Mouse (Mus musculus) kidney, embryonic 14.5 days (tissue): ENCODE measurements around the gene Upk1a. TPM values are rescaled to one million over a fixed set of nuclear protein-coding genes. Genes with fewer than 3 reads are reported as not detected.

Source experiments
- ATAC-seq: fragments of 200-750 bp; cut with Nextera tagmentation; 2 replicates; pipeline ENCODE4 v1.8.0; 2017; ENCODE audit warnings: moderate number of reproducible peaks, mild to moderate bottlenecking, moderate TSS enrichment, moderate library complexity; ENCODE audit not compliant: low FRiP score, low TSS enrichment
- H3K27ac ChIP-seq: fragments of 300-500 bp; sonication (generic); 2 replicates; pipeline ENCODE4 v1.5.1; 2014; ENCODE audit warnings: low read depth, mild to moderate bottlenecking, low read length, moderate library complexity, mixed read lengths
- H3K27me3 ChIP-seq: fragments of 300-500 bp; sonication (generic); 2 replicates; pipeline ENCODE4 v1.6.1; 2014; ENCODE audit warnings: mild to moderate bottlenecking, low read length; ENCODE audit not compliant: control insufficient read depth, insufficient read depth
- H3K36me3 ChIP-seq: fragments of 300-500 bp; sonication (generic); 2 replicates; pipeline ENCODE4 v1.6.1; 2014; ENCODE audit warnings: low read length, mixed read lengths; ENCODE audit not compliant: control insufficient read depth, insufficient read depth
- H3K4me1 ChIP-seq: fragments of 300-500 bp; sonication (generic); 2 replicates; pipeline ENCODE4 v1.6.1; 2014; ENCODE audit warnings: low read length, mixed read lengths; ENCODE audit not compliant: control insufficient read depth, insufficient read depth
- H3K4me2 ChIP-seq: fragments of 300-500 bp; sonication (generic); replicated peaks from 2 replicates; pipeline ENCODE4 v1.6.1; 2014; ENCODE audit warnings: low read depth, mild to moderate bottlenecking, low read length
- H3K4me3 ChIP-seq: fragments of 300-500 bp; sonication (generic); 2 replicates; pipeline ENCODE4 v1.5.1; 2014; ENCODE audit warnings: mild to moderate bottlenecking, low read length
- H3K9ac ChIP-seq: fragments of 300-500 bp; sonication (generic); 2 replicates; pipeline ENCODE4 v1.6.1; 2014; ENCODE audit warnings: low read depth, mild to moderate bottlenecking, low read length, moderate library complexity
- H3K9me3 ChIP-seq: fragments of 300-500 bp; sonication (generic); 2 replicates; pipeline ENCODE4 v1.6.1; 2016; ENCODE audit warnings: low read length; ENCODE audit not compliant: control insufficient read depth
- WGBS: fragments of 180-500 bp; shearing (Covaris S2); extraction: QIAGEN DNeasy Blood & Tissue Kit; methylation state at CpG from one replicate; pipeline ENCODE4 v1.1.7; 2014; 5-methylcytosine and 5-hydroxymethylcytosine counted together
- polyA plus RNA-seq: library from polyadenylated mRNA; unstranded; fragments of >200 nt; fragmentation: Nextera tagmentation; extraction: Ambion mirVana; gene quantifications from 2 replicates; pipeline ENCODE4 v1.2.1, GENCODE M21; 2014

Upk1a gene
- polyA plus RNA-seq, 1 experiment from 2014 or later: 2.3 TPM

DNA sequence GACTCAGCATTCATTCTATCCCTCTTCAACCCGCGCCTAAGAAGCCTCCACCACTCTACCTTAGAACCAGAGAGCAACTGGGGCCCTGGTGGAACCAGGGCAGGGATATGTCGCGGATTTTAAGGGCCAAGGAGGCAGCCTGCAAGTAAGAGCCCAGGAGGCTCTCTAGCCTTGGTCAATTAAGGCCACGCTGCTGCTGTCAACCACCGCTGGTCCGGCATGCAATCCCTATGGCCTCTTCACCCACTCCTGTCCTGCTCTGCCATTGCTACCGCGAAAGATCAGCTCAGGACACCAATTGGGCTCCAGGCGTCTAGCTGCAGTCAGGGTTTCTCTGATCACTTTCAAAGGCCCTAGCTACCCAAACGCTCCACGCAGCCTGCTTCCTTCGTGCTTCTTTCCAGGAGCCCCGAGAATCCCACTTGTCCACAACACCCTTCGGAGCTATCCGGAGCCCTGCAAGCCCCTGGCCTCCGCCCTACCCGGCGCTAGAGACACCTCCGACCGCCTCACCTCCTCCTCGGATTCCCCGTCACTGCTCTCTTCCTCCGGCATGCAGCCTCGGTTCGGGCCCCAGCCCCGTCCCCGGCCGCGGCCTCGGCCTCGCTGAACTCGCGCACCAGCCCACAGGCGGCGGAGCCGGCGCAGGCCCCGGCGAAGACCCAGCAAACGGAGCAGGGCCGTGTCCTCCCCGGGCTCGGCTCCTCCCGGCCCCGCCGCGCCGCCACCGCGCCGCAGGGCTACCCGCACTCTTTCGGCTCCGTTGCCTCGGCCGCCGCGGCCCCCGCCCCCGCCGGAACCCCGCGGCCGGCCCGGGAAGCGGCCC is 24.6 kb downstream of the Upk1a start:
- Histone ChIP-seq H3K9me3 (no peaks in the 10 kb centered on the region), H3K36me3 (peaks cover 39% of the 10 kb centered on the region), H3K27me3 (no peaks in the 10 kb centered on the region), H3K4me2 (peak overlapping the region; percentile 74), H3K4me3 (peak overlapping the region; percentile 96), H3K9ac (peak overlapping the region; percentile 95), H3K27ac (peak overlapping the region; percentile 89), H3K4me1 (peaks cover 11% of the 10 kb centered on the region)
- under 1% methylated on average over 66 of the region's 67 CpGs for WGBS
- ATAC-seq: peak; percentile 38

DNA sequence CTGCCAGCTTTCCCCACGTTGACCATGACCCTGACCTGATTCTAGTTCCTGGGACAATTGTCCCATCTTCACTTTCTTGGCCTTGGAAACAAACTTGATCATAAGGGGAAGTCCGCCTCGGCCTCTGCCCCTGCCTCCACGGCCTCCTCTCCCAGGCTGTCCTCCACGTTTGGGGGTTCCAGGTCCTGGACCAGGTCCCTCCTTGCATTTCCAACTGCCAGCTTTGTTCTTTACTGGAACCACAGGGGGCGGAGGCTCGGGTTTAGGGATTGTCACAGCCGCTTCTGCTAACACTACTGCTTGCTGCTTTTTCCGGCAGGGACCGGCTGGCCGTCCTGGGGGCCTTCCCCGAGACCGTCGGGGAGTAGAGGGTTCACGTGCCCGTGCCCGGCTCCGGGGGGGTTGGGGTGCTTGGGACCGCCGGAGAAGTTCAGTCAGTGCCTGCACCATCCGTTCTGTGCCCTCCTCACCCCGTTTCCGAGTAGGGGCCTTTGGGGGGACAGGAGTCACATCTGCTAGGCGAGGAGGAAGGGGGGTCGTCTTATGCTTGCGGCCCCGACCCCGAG is 26.1 kb downstream of the Upk1a start:
- H3K36me3 ChIP-seq: peaks cover 54% of the 10 kb centered on the region
- 89% methylated on average over 26 of the region's 28 CpGs for WGBS
- H3K4me3 ChIP-seq: peak overlapping the region; percentile 96
- H3K9ac ChIP-seq: no peak overlapping the region
- H3K27ac ChIP-seq: no peak overlapping the region
- no peak overlapping the region for H3K4me2 ChIP-seq
- no peaks in the 10 kb centered on the region for H3K27me3 ChIP-seq
- no peaks in the 10 kb centered on the region for H3K9me3 ChIP-seq
- no peak for ATAC-seq
- H3K4me1 ChIP-seq: peaks cover 11% of the 10 kb centered on the region

DNA sequence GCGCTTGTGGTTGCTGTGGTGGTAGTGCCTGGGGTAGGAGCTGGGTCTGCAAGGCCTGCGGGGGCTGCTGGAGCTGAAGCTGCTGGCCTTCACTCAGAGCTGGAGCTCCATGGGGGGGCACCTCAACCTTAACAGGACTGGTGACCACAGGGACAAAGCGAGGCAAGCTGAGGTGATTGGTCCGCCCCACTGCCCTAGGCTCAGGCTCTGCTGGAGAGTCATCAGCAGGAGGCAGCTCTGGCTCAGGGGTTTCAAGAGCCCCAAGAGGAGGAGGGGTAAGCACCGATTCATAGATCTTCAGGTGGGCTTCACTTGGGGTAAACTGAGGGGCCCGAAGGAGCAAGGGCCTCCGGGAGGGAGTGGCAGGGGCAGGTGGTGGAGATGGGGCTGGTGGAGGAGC is 27.5 kb downstream of the Upk1a start:
- no peaks in the 10 kb centered on the region for H3K9me3 ChIP-seq
- no peak overlapping the region for H3K9ac ChIP-seq
- H3K4me2 ChIP-seq: no peak overlapping the region
- no peak overlapping the region for H3K27ac ChIP-seq
- 97% methylated on average over 7 of the region's 7 CpGs for WGBS
- H3K36me3 ChIP-seq: peaks cover 66% of the 10 kb centered on the region
- no peak for ATAC-seq
- no peaks in the 10 kb centered on the region for H3K27me3 ChIP-seq
- H3K4me3 ChIP-seq: no peak overlapping the region
- peaks cover 11% of the 10 kb centered on the region for H3K4me1 ChIP-seq

DNA sequence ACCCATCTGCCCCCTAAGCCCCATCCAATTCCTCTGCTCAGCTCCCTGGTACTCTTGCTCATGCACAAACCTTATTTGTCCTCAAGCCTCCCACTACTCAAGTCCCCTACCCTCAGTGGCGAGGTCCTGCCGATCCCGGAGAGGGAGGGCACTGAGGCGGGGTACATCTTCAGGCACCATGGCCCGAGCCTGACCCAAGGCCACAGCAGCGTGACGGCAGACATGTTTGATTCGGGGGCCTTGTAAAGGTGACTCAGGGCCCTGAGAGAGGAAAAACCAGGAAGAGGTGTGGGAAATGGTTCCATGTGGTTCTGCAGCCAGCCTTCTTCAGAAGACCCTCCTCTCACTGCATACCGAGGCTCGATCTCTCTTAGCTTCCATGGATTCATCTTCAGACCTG is 28.3 kb downstream of the Upk1a start:
- H3K27ac ChIP-seq: no peak overlapping the region
- no peak for ATAC-seq
- H3K36me3 ChIP-seq: peaks cover 75% of the 10 kb centered on the region
- no peaks in the 10 kb centered on the region for H3K9me3 ChIP-seq
- H3K4me1 ChIP-seq: peaks cover 8% of the 10 kb centered on the region
- H3K27me3 ChIP-seq: no peaks in the 10 kb centered on the region
- H3K4me2 ChIP-seq: no peak overlapping the region
- no peak overlapping the region for H3K9ac ChIP-seq
- no peak overlapping the region for H3K4me3 ChIP-seq
- WGBS: 93% methylated on average over 10 of the region's 10 CpGs

DNA sequence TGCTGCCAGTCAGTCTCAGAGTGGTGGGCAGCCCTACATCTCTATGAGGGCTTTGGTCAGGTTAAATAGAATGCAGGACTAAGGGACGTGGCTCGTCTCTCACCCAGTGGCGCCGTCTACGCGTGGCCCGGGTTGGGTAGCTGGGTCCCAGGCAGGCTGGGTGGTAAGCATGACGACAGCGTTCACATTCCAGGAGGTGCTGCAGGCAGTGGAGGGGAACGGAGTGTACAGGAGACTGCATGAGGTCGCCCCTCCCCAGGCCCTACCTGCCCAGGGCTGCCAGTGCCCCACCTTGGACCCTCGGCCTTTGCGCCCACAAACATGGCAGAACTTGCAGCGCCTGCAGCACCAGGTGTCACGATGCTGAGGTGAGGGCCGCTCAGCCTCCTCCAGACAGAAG is 31.1 kb downstream of the Upk1a start:
- Histone ChIP-seq H3K27ac (no peak overlapping the region), H3K27me3 (no peaks in the 10 kb centered on the region), H3K4me1 (no peaks in the 10 kb centered on the region), H3K4me2 (no peak overlapping the region), H3K9ac (no peak overlapping the region), H3K4me3 (no peak overlapping the region), H3K9me3 (no peaks in the 10 kb centered on the region), H3K36me3 (peaks cover 98% of the 10 kb centered on the region)
- no peak for ATAC-seq
- 92% methylated on average over 16 of the region's 16 CpGs for WGBS

DNA sequence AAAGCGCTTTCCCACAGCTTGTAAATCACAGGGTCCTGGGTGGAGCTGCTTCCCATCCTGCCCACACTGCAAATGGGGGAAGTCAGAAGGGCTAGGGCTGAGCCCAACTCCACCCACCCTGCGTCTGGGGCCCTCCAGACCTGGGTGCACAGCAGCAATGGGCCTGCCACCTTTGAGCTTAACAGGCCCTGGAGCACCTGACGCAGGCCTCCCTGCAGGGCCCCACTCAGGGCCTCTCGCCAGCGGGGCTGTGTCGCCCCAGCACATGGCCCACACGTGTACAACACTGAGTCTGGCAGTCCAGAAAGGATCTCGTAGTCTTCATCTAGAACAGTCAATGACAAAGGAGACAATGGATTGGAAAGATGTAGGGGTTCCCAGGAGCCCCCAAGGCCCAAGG is 32.7 kb downstream of the Upk1a start:
- Histone ChIP-seq H3K4me1 (no peaks in the 10 kb centered on the region), H3K9ac (no peak overlapping the region), H3K4me3 (no peak overlapping the region), H3K36me3 (peaks cover 98% of the 10 kb centered on the region), H3K27me3 (no peaks in the 10 kb centered on the region), H3K27ac (no peak overlapping the region), H3K9me3 (no peaks in the 10 kb centered on the region), H3K4me2 (no peak overlapping the region)
- WGBS: 97% methylated on average over 8 of the region's 8 CpGs
- no peak for ATAC-seq

DNA sequence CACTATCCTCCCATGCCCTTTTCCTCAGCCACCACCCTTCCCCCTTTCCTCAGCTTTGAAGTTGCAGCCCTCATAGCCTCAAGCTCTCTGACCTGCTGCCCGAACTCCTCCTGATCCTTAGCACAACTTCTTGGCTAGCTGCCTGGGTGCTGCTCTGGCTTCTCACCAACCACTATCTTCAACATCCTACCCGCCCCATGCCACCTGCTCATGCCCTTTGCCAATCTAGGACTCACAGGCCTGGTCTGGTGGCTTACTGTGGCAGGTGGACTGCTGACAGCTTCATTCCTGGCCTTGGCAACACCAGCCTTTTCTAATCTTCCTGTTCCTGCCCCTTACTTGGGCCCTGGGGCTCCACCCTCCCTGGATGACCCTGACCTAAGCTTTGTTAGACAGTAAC is 39.7 kb downstream of the Upk1a start:
- Histone ChIP-seq H3K4me1 (no peaks in the 10 kb centered on the region), H3K4me3 (no peak overlapping the region), H3K36me3 (peaks cover 100% of the 10 kb centered on the region), H3K9ac (no peak overlapping the region), H3K27ac (no peak overlapping the region), H3K27me3 (no peaks in the 10 kb centered on the region), H3K9me3 (no peaks in the 10 kb centered on the region), H3K4me2 (no peak overlapping the region)
- ATAC-seq: no peak
- WGBS: 81% methylated on average over 2 of the region's 2 CpGs

DNA sequence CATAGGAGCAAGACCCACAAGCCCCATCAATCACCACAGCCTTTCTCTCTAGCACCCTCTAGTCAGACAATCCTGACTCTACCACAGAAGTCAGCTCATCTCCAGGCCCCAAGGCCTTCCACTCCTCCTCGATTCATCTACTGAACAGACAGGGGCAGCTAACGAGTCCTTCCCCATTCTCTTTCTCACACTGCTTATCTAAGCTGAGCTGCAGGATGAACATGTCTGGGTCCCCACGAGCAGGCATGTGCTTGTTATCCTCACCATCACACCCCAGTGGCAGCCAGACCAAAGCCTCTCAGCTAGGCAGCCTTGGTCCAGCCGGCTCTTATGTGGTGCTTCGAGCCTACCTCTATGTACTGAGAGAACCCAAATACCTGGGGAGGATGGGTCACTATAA is 40.3 kb downstream of the Upk1a start:
- no peaks in the 10 kb centered on the region for H3K4me1 ChIP-seq
- no peak overlapping the region for H3K4me3 ChIP-seq
- no peaks in the 10 kb centered on the region for H3K27me3 ChIP-seq
- H3K4me2 ChIP-seq: no peak overlapping the region
- no peak overlapping the region for H3K27ac ChIP-seq
- no peak overlapping the region for H3K9ac ChIP-seq
- ATAC-seq: no peak
- H3K36me3 ChIP-seq: peaks cover 97% of the 10 kb centered on the region
- H3K9me3 ChIP-seq: no peaks in the 10 kb centered on the region
- WGBS: 89% methylated on average over 5 of the region's 5 CpGs

DNA sequence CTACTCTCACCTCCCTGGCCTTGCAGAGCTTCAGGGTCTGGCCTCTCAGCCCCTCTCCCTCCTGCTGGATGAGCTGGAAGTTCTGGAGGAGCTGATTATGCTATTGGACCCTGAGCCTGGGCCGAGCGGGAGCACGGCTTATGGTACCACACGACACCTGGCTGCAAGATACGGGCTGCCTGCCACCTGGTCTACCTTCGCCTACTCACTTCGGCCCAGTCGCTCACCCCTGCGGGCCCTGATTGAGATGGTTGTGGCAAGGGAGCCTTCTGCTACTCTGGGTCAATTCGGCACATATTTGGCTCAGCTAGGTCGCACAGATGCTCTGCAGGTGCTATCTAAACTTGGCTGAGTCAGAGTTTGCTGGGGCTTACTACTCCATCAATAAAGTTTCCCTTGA is 45.1 kb downstream of the Upk1a start:
- Histone ChIP-seq H3K27ac (no peak overlapping the region), H3K4me1 (0 out of 2 replicates have a peak, but pooled peaks cover 6% of the 10 kb centered on the region), H3K4me3 (no peak overlapping the region), H3K9me3 (no peaks in the 10 kb centered on the region), H3K9ac (no peak overlapping the region), H3K36me3 (peaks cover 75% of the 10 kb centered on the region), H3K4me2 (no peak overlapping the region), H3K27me3 (no peaks in the 10 kb centered on the region)
- ATAC-seq: no peak
- WGBS: 94% methylated on average over 11 of the region's 11 CpGs
